Comparison of ENCODE assay signal across 8 mouse cellular contexts in the genomic region with DNA sequence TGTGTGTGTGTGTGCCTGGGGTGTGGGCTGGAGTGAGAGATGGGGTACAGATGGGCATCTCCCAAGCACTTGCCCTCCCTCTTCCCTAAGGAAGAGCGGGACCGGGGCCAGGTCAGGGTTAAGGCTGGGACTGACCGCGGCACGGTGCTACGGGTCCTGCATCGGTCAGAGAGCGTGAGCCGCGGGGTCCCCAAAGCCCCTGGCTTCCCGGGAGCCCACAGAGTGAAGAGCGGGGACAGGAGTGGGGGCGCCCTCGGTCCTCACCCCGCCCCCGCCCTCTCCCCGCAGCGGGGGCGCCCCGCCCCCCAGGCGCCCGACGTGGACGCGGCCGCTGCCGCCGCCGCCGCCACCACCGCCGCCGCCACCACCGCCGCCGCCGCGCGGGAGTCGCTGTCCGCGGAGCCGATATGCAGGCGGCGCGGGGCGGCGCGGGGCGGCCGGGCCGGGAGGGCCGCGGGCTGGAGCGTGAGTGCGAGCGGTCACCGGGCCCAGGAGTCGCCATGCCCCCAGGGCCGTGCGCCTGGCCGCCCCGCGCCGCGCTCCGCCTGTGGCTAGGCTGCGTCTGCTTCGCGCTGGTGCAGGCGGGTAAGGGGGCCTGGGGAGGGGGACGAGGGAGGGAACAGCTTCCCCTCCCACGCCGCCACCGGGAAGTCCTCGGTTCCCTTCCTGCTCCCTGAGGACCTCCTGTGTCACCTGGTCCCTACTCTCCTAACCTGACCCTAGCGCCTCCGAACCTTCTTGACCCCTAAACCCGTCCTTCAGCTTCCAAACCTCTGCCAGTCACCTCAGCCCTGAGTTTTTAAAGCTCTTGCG. TPM values are rescaled to one million over a fixed set of nuclear protein-coding genes. Genes with fewer than 3 reads are reported as not detected.
DNase-seq lines count a peak whose midpoint lies in the region; ATAC-seq and TF ChIP-seq lines count a peak whose summit lies in the region.

Gene Fndc5, plus strand, starts transcription at position 421 of the 813 bp plus-strand sequence.

- peak within 1 kb of the TSS; percentile 76 for H3K9ac ChIP-seq in kidney, embryonic 16.5 days (replicated peaks; ENCODE audit: low read length)
- H3K9ac ChIP-seq in hindbrain, postnatal 0 days (replicated peaks; ENCODE audit: low read length) = peak within 1 kb of the TSS; percentile 77
- H3K9ac ChIP-seq in liver, embryonic 16.5 days (ENCODE audit: low read depth, low read length) = peak within 1 kb of the TSS; percentile 47

- peak within 1 kb of the TSS; percentile 62 for H3K4me3 ChIP-seq in kidney, embryonic 16.5 days (ENCODE audit: low read length)
- H3K4me3 ChIP-seq in hindbrain, postnatal 0 days (ENCODE audit: low read length) = peak within 1 kb of the TSS; percentile 63
- H3K4me3 ChIP-seq in liver, embryonic 16.5 days (ENCODE audit: low read depth, low read length) = peak within 1 kb of the TSS; percentile 58

- no peaks in the 10 kb centered on the region for H3K36me3 ChIP-seq in kidney, embryonic 16.5 days (ENCODE audit: insufficient read depth, low read length)
- H3K36me3 ChIP-seq in hindbrain, postnatal 0 days (ENCODE audit: insufficient read depth, low read length) = no peaks in the 10 kb centered on the region
- no peaks in the 10 kb centered on the region for H3K36me3 ChIP-seq in liver, embryonic 16.5 days (ENCODE audit: control insufficient read depth, insufficient read depth)

- DNase-seq in kidney, postnatal 25 days = no peak
- no peak for DNase-seq in adrenal gland, postnatal 4 days (ENCODE audit: low spot score in 2 of 2)
- no peak for DNase-seq in gastrocnemius, adult 8-10 months (ENCODE audit: low spot score in 2 of 2)
- DNase-seq in hindbrain, postnatal 0 days (ENCODE audit: low spot score) = peak; percentile 53
- DNase-seq in right cerebral cortex, postnatal 36 days (ENCODE audit: low spot score in 2 of 2) = no peak
- DNase-seq in frontal cortex, postnatal 14 days (ENCODE audit: low spot score in 2 of 2) = no peak

- H3K27me3 ChIP-seq in kidney, embryonic 16.5 days (ENCODE audit: insufficient read depth, low read length) = peaks cover 9% of the 10 kb centered on the region; the same call in 1 of the 2 replicates
- no peaks in the 10 kb centered on the region for H3K27me3 ChIP-seq in hindbrain, postnatal 0 days (ENCODE audit: insufficient read depth, low read length)
- peaks cover 50% of the 10 kb centered on the region for H3K27me3 ChIP-seq in liver, embryonic 16.5 days (ENCODE audit: control insufficient read depth, insufficient read depth, low read depth, low read length)

- ATAC-seq in kidney, embryonic 16.5 days (ENCODE audit: low FRiP score, low TSS enrichment) = peak; percentile 46
- ATAC-seq in hindbrain, postnatal 0 days = peak; percentile 55
- ATAC-seq in liver, embryonic 16.5 days (ENCODE audit: low read depth) = no peak

- TF ChIP-seq CTCF in hindbrain, postnatal 0 days (IDR thresholded peaks at IDR 0.05; ENCODE audit: low read depth) = no peak

- 3% methylated on average over 27 of the region's 80 CpGs for WGBS in kidney, embryonic 16.5 days
- 2% methylated on average over 46 of the region's 80 CpGs for WGBS in hindbrain, postnatal 0 days
- WGBS in liver, embryonic 16.5 days (ENCODE audit: insufficient replicate concordance) = 4% methylated on average over 28 of the region's 80 CpGs

- H3K4me1 ChIP-seq in kidney, embryonic 16.5 days (ENCODE audit: insufficient read depth, low read length) = peaks cover 28% of the 10 kb centered on the region
- peaks cover 10% of the 10 kb centered on the region; the same call in 1 of the 2 replicates for H3K4me1 ChIP-seq in hindbrain, postnatal 0 days (ENCODE audit: insufficient read depth, low read length)
- H3K4me1 ChIP-seq in liver, embryonic 16.5 days (ENCODE audit: control insufficient read depth, low read depth, low read length) = peaks cover 49% of the 10 kb centered on the region

- peak within 1 kb of the TSS; percentile 98 for H3K4me2 ChIP-seq in kidney, embryonic 16.5 days (replicated peaks; ENCODE audit: low read depth, low read length)
- peak within 1 kb of the TSS; percentile 88 for H3K4me2 ChIP-seq in hindbrain, postnatal 0 days (ENCODE audit: low read depth, low read length)
- peak within 1 kb of the TSS; percentile 72 for H3K4me2 ChIP-seq in liver, embryonic 16.5 days (ENCODE audit: low read depth, low read length)

- no peaks in the 10 kb centered on the region for H3K9me3 ChIP-seq in kidney, embryonic 16.5 days (ENCODE audit: low read length)
- H3K9me3 ChIP-seq in hindbrain, postnatal 0 days (ENCODE audit: low read length) = no peaks in the 10 kb centered on the region
- no peaks in the 10 kb centered on the region for H3K9me3 ChIP-seq in liver, embryonic 16.5 days (replicated peaks; ENCODE audit: control insufficient read depth, low read length)

- H3K27ac ChIP-seq in kidney, embryonic 16.5 days (ENCODE audit: low read length) = no peak within 1 kb of the TSS
- no peak within 1 kb of the TSS for H3K27ac ChIP-seq in hindbrain, postnatal 0 days
- H3K27ac ChIP-seq in liver, embryonic 16.5 days (ENCODE audit: low read length) = no peak within 1 kb of the TSS

RNA-seq across cellular contexts. Expression of gene Fndc5, which starts in this region (rescaled TPM):
- 3.0 and 3.4 TPM in 2 replicates for polyA plus RNA-seq in kidney, embryonic 16.5 days (2015; fragmentation: Nextera tagmentation; extraction: Ambion mirVana)
- 10 to 100 TPM; 13.0 to 13.2 TPM for total RNA-seq in adrenal gland, postnatal 4 days (2021)
- total RNA-seq in gastrocnemius, adult 8-10 months (2022) = 10 to 100 TPM; 48.3 to 65.7 (median 58.5) TPM
- 33.5 and 38.4 TPM in 2 replicates for total RNA-seq in hindbrain, postnatal 0 days (2014; rRNA removed)
- 19.6 and 20.1 TPM in 2 replicates for polyA plus RNA-seq in hindbrain, postnatal 0 days (2015; fragmentation: Nextera tagmentation; extraction: Ambion mirVana)
- 0.44 and 0.71 TPM in 2 replicates for polyA plus RNA-seq in liver, embryonic 16.5 days (2015; fragmentation: Nextera tagmentation; extraction: Ambion mirVana)
